Mouse (Mus musculus) embryonic facial prominence, embryonic 15.5 days (tissue): ENCODE results near the gene Fhit. TPM values are rescaled to one million over a fixed set of nuclear protein-coding genes. Genes with fewer than 3 reads are reported as not detected.

Experiments used
- ATAC-seq: fragments of 200-750 bp; cut with Nextera tagmentation; 2 replicates; pipeline ENCODE4 v1.8.0; 2017; ENCODE audit warnings: low read depth, moderate TSS enrichment; ENCODE audit not compliant: insufficient number of reproducible peaks, low FRiP score, low TSS enrichment
- H3K27ac ChIP-seq: fragments of 300-500 bp; sonication (generic); replicated peaks from 2 replicates; pipeline ENCODE4 v1.5.1; 2015; ENCODE audit warnings: mild to moderate bottlenecking, inconsistent platforms
- H3K27me3 ChIP-seq: fragments of 300-500 bp; sonication (generic); 2 replicates; pipeline ENCODE4 v1.6.1; 2015; ENCODE audit warnings: inconsistent platforms
- H3K36me3 ChIP-seq: fragments of 300-500 bp; sonication (generic); 2 replicates; pipeline ENCODE4 v1.6.1; 2015; ENCODE audit warnings: mild to moderate bottlenecking, inconsistent platforms
- H3K4me1 ChIP-seq: fragments of 300-500 bp; sonication (generic); 2 replicates; pipeline ENCODE4 v1.6.1; 2015; ENCODE audit warnings: inconsistent platforms
- H3K4me2 ChIP-seq: fragments of 300-500 bp; sonication (generic); replicated peaks from 2 replicates; pipeline ENCODE4 v1.6.1; 2015; ENCODE audit warnings: mild to moderate bottlenecking, inconsistent platforms
- H3K4me3 ChIP-seq: fragments of 300-500 bp; sonication (generic); replicated peaks from 2 replicates; pipeline ENCODE4 v1.5.1; 2015; ENCODE audit warnings: mild to moderate bottlenecking, inconsistent platforms
- H3K9ac ChIP-seq: fragments of 300-500 bp; sonication (generic); 2 replicates; pipeline ENCODE4 v1.6.1; 2015; ENCODE audit warnings: inconsistent platforms
- H3K9me3 ChIP-seq: fragments of 300-500 bp; sonication (generic); replicated peaks from 2 replicates; pipeline ENCODE4 v1.6.1; 2016; ENCODE audit warnings: inconsistent platforms
- WGBS: fragments of 180-500 bp; shearing (Covaris S2); methylation state at CpG from one replicate; pipeline ENCODE4 v1.1.7; 2015; 5-methylcytosine and 5-hydroxymethylcytosine counted together
- polyA plus RNA-seq: library from polyadenylated mRNA; unstranded; fragments of >200 nt; fragmentation: Nextera tagmentation; extraction: Ambion mirVana; gene quantifications from 2 replicates; pipeline ENCODE4 v1.2.1, GENCODE M21; 2015

The Fhit gene
- polyA plus RNA-seq, 1 experiment from 2014 or later: 8.7 TPM

DNA sequence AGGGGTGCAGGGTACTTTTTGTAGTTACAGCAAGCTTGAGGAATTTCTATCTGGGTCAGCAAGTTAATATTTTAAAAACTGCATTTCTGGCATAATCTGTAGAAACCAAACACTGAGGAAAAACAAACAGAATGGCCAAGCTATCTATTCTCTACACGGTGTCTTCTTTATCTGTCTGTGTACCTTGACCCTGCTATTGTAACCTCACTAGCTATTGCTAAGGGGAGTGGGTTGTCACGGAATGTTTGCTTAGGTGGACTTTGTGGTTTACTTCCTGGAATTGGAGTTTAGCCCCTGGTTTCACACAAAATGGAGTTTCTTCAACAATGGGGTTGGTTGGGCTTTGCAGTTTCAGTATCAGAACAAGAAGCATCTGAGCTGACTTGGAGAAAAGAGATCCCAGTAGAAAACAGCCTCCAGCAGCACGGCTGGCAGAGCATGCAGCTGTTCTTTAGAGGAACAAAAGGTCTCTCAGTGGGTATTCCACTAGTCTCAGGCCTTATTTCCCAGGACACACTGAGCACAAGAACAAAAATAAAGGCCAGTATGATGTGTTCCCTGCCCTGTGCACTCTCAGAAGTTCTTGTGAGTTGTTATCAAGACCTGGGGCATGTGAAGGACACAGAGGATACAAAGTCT lies 1540.8 kb downstream of the Fhit start:
- 40% methylated on average over 3 of the region's 3 CpGs for WGBS
- Histone ChIP-seq H3K9ac (no peak overlapping the region), H3K36me3 (no peaks in the 10 kb centered on the region), H3K4me1 (peaks cover 10% of the 10 kb centered on the region; the same call in 1 of the 2 replicates), H3K27ac (no peak overlapping the region), H3K4me3 (no peak overlapping the region), H3K27me3 (no peaks in the 10 kb centered on the region; the same call in 1 of the 2 replicates), H3K9me3 (no peaks in the 10 kb centered on the region), H3K4me2 (no peak overlapping the region)
- no peak for ATAC-seq

DNA sequence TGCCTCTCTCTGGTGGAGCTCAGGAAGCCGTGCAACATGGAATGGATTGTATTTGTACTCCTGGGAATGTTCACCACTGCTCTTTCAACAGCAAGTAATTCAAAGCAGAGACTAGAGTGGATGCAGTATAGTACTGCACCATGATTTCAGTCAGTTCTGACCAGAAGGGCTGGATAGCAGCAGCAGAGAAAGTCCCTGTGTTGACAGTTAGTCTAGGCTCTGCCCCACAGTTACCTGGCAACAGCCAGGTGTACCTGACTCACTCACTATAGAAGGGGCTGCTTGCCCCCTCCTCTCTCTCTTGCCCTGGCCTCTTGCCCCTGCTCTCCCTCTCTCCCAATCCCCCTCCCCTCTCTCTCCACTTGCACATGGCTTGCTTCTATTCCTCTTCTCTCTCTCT lies 1542.0 kb downstream of the Fhit start:
- Histone ChIP-seq H3K27ac (no peak overlapping the region), H3K9ac (no peak overlapping the region), H3K4me2 (no peak overlapping the region), H3K27me3 (no peaks in the 10 kb centered on the region; the same call in 1 of the 2 replicates), H3K4me1 (peaks cover 10% of the 10 kb centered on the region; the same call in 1 of the 2 replicates), H3K9me3 (no peaks in the 10 kb centered on the region), H3K4me3 (no peak overlapping the region), H3K36me3 (no peaks in the 10 kb centered on the region)
- 20% methylated on average over 1 of the region's 1 CpGs for WGBS
- ATAC-seq: no peak

DNA sequence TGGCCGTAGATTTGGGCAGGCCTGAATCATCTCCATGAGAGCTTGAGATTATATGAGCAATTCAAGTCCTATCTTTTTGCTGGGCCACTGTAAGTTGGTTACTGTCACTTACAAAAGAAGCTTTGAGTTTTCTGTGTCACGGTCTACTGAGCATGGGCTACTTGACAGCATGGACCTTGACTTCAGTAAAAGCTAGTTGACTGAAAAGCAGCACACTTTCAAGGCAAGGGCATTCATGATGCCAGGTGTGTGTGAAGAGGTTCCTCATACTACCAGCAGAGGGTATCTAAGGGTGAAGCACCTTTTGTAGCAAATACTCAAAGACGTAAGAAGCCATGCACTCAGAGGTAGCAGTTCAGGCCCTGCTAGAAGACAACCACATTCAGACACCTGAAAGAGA lies 1548.7 kb downstream of the Fhit start:
- WGBS: 92% methylated on average over 3 of the region's 3 CpGs

DNA sequence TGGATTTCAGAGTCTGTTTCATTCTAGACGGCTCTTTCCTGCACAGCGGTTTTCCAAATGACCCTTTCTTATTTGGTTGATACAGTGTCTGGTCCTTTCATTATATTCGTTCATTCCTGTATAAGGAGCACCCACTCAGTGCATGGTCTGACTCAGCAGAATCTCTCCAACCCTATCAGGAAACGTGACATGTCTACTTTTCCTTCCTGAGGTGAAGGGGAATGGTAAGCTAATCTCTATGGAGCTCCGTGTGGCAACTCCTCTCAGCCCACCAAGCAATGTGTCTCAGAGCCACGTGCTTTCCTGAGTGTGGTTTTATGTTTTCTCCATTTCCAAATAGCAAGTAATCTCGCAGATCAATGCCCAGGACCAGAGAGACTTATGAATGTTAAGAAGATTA lies 1552.7 kb downstream of the Fhit start:
- Histone ChIP-seq H3K9ac (no peak overlapping the region), H3K4me1 (no peaks in the 10 kb centered on the region), H3K27me3 (no peaks in the 10 kb centered on the region), H3K27ac (no peak overlapping the region), H3K4me3 (no peak overlapping the region), H3K9me3 (no peaks in the 10 kb centered on the region), H3K4me2 (no peak overlapping the region), H3K36me3 (no peaks in the 10 kb centered on the region)
- WGBS: 80% methylated on average over 7 of the region's 7 CpGs
- no peak for ATAC-seq

More for the DNA sequence above, 1548.7 kb downstream of the Fhit start:
- H3K27me3 ChIP-seq: no peaks in the 10 kb centered on the region
- no peak overlapping the region for H3K27ac ChIP-seq
- H3K4me2 ChIP-seq: no peak overlapping the region
- no peak for ATAC-seq
- no peaks in the 10 kb centered on the region for H3K9me3 ChIP-seq
- H3K4me1 ChIP-seq: no peaks in the 10 kb centered on the region
- no peak overlapping the region for H3K9ac ChIP-seq
- no peaks in the 10 kb centered on the region for H3K36me3 ChIP-seq
- no peak overlapping the region for H3K4me3 ChIP-seq

DNA sequence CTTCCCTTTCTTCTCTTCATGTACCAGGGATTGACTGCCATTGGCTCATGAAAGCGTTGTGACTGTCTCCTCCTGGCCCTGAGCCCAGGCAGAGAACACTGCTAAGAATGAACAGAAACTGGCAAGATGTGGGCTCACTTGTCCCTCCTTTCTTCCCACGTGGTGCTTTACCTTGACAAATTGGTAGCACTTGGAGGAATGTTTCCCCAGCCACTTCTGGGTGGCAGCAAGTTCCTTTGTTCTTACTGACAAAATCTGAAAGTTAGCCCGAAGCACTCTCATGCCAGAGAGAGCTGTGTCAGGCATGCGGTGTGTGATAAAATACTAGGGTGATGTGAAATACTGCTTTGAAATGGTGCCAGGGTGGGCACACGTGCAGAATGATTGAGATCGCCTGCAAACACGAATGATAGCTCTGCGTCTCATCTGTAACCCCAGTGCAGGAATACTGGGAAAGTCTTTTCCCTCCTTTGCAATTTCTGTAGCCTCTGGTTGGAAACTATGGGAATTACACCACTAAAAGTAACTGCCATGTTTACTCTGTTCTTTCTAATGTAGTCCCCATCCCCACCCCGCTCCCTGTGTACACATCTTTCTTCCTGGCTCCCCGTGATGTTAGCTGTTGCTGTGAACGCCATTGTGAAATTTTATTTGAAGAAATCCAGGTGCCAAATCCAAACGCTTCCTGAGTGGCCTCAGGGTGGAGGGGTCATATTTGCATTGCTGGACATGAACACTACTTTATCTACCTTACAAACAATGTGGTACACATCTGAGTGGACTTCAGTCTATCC lies 1555.1 kb downstream of the Fhit start:
- H3K27ac ChIP-seq: no peak overlapping the region
- no peak for ATAC-seq
- 54% methylated on average over 12 of the region's 12 CpGs for WGBS
- H3K4me1 ChIP-seq: no peaks in the 10 kb centered on the region
- H3K4me2 ChIP-seq: no peak overlapping the region
- no peaks in the 10 kb centered on the region for H3K9me3 ChIP-seq
- no peak overlapping the region for H3K4me3 ChIP-seq
- H3K27me3 ChIP-seq: no peaks in the 10 kb centered on the region
- H3K36me3 ChIP-seq: no peaks in the 10 kb centered on the region
- H3K9ac ChIP-seq: no peak overlapping the region

DNA sequence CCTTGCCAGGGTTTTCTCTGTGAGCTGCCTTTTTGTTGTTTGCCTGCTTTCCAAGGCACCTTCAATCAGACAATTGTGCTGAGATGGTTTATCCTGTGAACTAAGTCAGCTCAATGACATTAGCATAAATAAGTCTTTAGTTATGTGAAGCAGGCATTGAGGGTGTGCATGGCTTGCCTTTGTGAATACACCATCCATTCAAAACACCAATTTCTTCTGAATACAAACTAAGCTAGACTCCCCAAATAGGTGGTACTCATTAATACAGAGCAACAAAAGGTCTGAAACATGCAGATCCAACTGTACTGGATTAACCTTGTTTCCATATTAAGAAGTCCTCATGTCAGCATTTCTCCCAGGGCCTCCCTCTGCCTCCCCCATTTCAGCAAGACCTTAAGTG lies 1561.6 kb downstream of the Fhit start:
- H3K4me2 ChIP-seq: no peak overlapping the region
- no peaks in the 10 kb centered on the region for H3K27me3 ChIP-seq
- no peaks in the 10 kb centered on the region for H3K9me3 ChIP-seq
- H3K4me1 ChIP-seq: no peaks in the 10 kb centered on the region
- ATAC-seq: no peak
- H3K36me3 ChIP-seq: no peaks in the 10 kb centered on the region
- H3K4me3 ChIP-seq: no peak overlapping the region
- H3K27ac ChIP-seq: no peak overlapping the region
- H3K9ac ChIP-seq: no peak overlapping the region

DNA sequence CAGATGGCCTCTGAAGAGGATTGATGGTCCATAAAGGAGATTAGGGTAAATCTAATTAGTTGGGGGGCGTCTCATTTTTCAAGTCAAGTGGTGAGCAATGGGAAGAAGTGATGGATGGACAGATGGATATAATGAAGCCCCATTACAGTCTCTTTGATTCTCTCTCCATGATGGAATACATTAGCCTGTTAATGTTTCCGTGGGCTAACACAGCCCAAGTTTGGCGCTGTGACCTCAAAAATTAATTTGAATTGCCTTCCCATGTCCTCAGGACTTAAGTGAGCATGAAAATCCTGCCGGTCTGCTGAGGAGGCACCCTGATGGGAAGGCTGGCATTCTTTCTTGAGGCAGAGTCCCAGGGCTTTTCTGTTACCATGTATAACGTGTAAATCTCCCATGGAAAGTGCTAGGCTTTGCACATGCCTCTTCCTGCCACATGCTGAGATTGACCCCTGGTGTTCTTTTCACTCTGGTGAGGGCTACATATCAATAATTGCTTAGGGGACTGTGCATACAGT lies 1564.3 kb downstream of the Fhit start:
- Histone ChIP-seq H3K27me3 (no peaks in the 10 kb centered on the region), H3K27ac (no peak overlapping the region), H3K36me3 (no peaks in the 10 kb centered on the region), H3K4me2 (no peak overlapping the region), H3K9ac (no peak overlapping the region), H3K4me3 (no peak overlapping the region), H3K9me3 (no peaks in the 10 kb centered on the region), H3K4me1 (no peaks in the 10 kb centered on the region)
- no peak for ATAC-seq
- WGBS: 35% methylated on average over 5 of the region's 5 CpGs

DNA sequence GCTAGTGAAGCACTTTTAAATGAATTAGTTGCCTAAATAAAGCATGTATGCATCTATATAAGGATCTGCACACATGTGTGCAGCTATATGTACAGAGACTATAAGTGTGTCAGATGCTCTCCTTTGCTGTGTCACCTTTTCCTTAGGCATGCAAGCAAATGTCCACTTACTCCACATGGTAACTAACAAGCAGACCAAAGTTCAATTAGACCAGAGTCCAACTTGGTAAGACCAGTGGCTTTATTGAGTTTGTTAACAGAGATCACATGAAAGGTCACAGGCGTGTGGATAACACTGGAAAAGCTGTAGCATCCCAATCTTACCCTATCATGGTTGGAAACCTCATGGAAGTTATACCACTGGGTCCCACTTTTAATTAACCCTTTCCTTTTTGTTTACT lies 1572.7 kb downstream of the Fhit start:
- 92% methylated on average over 1 of the region's 1 CpGs for WGBS
- Histone ChIP-seq H3K27me3 (no peaks in the 10 kb centered on the region), H3K9ac (no peak overlapping the region), H3K4me2 (no peak overlapping the region), H3K4me1 (no peaks in the 10 kb centered on the region), H3K36me3 (no peaks in the 10 kb centered on the region), H3K4me3 (no peak overlapping the region), H3K27ac (no peak overlapping the region), H3K9me3 (no peaks in the 10 kb centered on the region)
- no peak for ATAC-seq

DNA sequence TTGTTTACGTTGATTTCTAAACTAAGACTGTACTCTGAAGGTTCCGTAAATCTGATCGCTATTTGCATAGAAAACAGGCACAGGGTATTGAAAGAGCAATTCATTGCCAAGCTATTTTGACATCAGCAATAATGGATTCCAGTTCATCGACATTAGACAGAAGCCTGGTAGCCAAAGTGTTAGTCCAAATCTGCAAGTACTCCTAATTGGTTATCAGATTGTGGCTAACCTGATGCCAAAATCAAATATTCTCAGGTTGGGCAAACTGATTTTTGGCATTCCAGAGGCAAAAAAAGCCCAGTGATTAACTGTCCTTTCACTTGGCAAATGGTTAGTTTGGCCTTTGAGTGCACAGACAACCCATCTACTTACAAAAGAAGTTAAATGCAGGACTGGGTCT lies 1573.9 kb downstream of the Fhit start:
- Histone ChIP-seq H3K4me2 (no peak overlapping the region), H3K4me1 (peaks cover 6% of the 10 kb centered on the region; the same call in 1 of the 2 replicates), H3K27me3 (no peaks in the 10 kb centered on the region), H3K9me3 (no peaks in the 10 kb centered on the region), H3K36me3 (no peaks in the 10 kb centered on the region), H3K4me3 (no peak overlapping the region), H3K27ac (no peak overlapping the region), H3K9ac (no peak overlapping the region)
- ATAC-seq: no peak
- WGBS: 93% methylated on average over 4 of the region's 4 CpGs

DNA sequence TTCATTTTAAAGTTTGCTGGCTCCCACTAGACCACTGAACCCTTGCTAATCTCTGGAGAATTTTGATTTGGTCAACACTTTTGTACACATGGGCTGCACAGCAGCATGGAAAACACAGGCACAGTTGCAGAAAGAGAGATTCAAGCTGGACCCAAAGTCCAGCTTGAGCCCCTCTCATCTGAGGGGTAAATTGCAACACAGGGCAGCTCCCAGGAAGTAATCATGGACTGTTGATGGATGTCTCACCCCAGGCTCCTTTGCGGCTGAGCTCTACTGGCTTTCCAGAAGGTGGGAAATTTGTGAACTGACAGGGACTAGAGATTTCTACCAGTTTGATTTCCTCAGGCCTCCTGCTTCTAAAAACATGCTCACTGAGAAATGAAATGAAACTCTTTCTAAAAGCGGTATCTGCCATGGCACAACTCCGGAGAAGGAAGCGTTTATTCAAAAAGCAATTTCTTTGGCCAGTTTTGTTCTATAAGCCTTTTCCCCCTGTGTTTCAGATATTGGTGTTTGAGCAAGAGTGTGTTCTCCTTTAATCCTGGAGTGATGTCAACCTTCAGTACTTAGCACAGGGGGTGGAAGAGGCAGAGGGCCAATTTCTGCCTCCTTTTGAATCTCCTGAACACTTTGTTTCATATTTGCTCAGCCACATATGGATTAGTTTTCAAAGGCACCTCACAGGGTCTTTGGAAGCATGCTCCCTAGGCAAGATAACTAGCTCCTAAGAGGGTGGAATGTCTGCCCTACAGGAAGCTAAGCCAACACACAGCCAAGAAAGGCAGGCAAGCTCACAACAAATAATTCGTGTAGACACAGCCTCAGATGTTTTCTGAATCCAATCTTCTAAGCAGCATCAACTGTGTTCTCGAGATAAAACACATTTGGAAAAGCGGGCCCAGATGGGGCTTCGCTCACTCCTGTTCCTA lies 1578.3 kb downstream of the Fhit start:
- no peak overlapping the region for H3K4me3 ChIP-seq
- H3K27me3 ChIP-seq: no peaks in the 10 kb centered on the region
- no peak overlapping the region for H3K27ac ChIP-seq
- H3K4me1 ChIP-seq: peaks cover 6% of the 10 kb centered on the region; the same call in 1 of the 2 replicates
- no peaks in the 10 kb centered on the region for H3K9me3 ChIP-seq
- H3K9ac ChIP-seq: no peak overlapping the region
- 59% methylated on average over 8 of the region's 8 CpGs for WGBS
- H3K4me2 ChIP-seq: no peak overlapping the region
- H3K36me3 ChIP-seq: no peaks in the 10 kb centered on the region
- ATAC-seq: no peak

DNA sequence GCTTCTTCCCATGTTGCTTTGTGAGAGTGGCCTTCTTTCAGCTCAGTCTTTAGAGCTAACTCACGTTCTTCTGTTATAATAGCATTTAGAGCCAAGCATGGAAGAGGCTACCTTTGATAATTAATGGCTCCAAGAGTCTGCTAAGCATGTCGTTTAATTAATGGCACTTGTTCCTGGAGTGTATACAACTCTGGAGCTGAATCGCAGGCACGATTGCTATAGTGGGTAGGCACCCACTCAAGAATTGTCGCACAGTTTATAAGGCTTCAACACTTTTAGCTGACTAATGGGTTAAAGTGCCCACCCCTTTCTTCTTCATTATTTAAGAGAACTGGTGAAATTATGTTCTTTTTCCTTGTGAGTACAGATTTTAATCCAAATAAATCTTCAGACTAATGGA lies 1605.5 kb downstream of the Fhit start:
- 72% methylated on average over 5 of the region's 5 CpGs for WGBS
- ATAC-seq: no peak
- H3K4me3 ChIP-seq: no peak overlapping the region
- H3K9ac ChIP-seq: no peak overlapping the region
- no peak overlapping the region for H3K27ac ChIP-seq
- H3K4me1 ChIP-seq: peaks cover 4% of the 10 kb centered on the region; the same call in 1 of the 2 replicates
- no peaks in the 10 kb centered on the region for H3K9me3 ChIP-seq
- no peaks in the 10 kb centered on the region for H3K27me3 ChIP-seq
- no peak overlapping the region for H3K4me2 ChIP-seq
- no peaks in the 10 kb centered on the region for H3K36me3 ChIP-seq
